23 mouse cellular contexts compared by ENCODE assay signal in genomic region chr12:29838421-29838820, GRCm38 (mm10).
DNase-seq lines count a peak whose midpoint lies in the region; ATAC-seq and TF ChIP-seq lines count a peak whose summit lies in the region.
"Had no signal": no experiment of that assay in that cellular context is flagged by ENCODE, and none has a peak within 500 bp of the region (broad histone marks: within the 10 kb centered on the region; RNA-seq: fewer than 3 reads in every experiment).

No protein-coding gene starts in this region.

- no peak for TF ChIP-seq CTCF in layer of hippocampus, adult 2 months (conservative IDR thresholded peaks at IDR 0.05)

- DNase-seq in frontal cortex, postnatal 25 days (ENCODE audit: low spot score in 2 of 2) = no peak
- DNase-seq in layer of hippocampus, adult 2 months (ENCODE audit: low spot score in 2 of 2) = no peak
- no peak for DNase-seq in layer of hippocampus, adult 11-12 months (ENCODE audit: low spot score)
- no peak for DNase-seq in gastrocnemius, postnatal 10 days
- DNase-seq: adrenal gland, adult 8-10 months; adrenal gland, postnatal 14 days; adrenal gland, postnatal 36 days; B cell, adult 2 months; cerebellum, adult 11 months; cerebellum, adult 18-20 months; cerebellum, adult 8-10 months; cerebellum, adult 9-11 months; cerebellum, postnatal 14 days; cerebellum, postnatal 36 days; forebrain, postnatal 0 days had no signal

- H3K4me3 ChIP-seq in layer of hippocampus, adult 2 months = no peak overlapping the region
- H3K4me3 ChIP-seq: embryonic facial prominence, embryonic 10.5 days; embryonic facial prominence, embryonic 12.5 days; forebrain, embryonic 13.5 days; forebrain, embryonic 15.5 days had no signal

- peak overlapping the region; percentile 67 for H3K27ac ChIP-seq in layer of hippocampus, adult 2 months
- H3K27ac ChIP-seq: embryonic facial prominence, embryonic 10.5 days; embryonic facial prominence, embryonic 12.5 days; forebrain, embryonic 13.5 days; forebrain, embryonic 15.5 days had no signal

- ATAC-seq in frontal cortex, adult (ENCODE audit: low TSS enrichment) = peak; percentile 22; the same call in 1 of the 2 replicates
- ATAC-seq: activated CD4-positive, CD25-positive, alpha-beta regulatory T cell, adult 4 months; CD4-positive, CD25-positive, alpha-beta regulatory T cell, adult 4 months; forebrain, embryonic 15.5 days; Patski had no signal
